Mouse (Mus musculus) megakaryocyte, embryonic 14.5 days (primary cell): ENCODE measurements at regions not wholly inside any gene's neighbourhood (a gene's known extent, or its start where the extent isn't known, plus 50 kb on each side); places are given as distances from the start of the nearest gene placed in this dataset.

ENCODE experiments used
- FLI1 ChIP-seq: IDR thresholded peaks from 2 replicates; pipeline ENCODE4 v1.6.1; 2012; ENCODE audit warnings: low read length, inconsistent platforms, mixed read lengths
- GATA1 ChIP-seq: IDR thresholded peaks from 3 replicates; pipeline ENCODE4 v1.6.1; 2012; ENCODE audit warnings: mixed read lengths, low read length, inconsistent platforms, borderline replicate concordance

GRCm38 (mm10) chr14:48800857-48801256 lies 127.2 kb upstream of the Otx2 start:
- TF ChIP-seq FLI1 (no peak), GATA1 (no peak)
